Mouse (Mus musculus) cortical plate, adult 2 months (tissue): ENCODE data around the gene Tial1.

Source experiments
- CTCF ChIP-seq: fragments of 200-500 bp; IDR thresholded peaks from 2 replicates; pipeline ENCODE4 v1.5.1; 2011; ENCODE audit warnings: mild to moderate bottlenecking, control low read depth, low read length; ENCODE audit not compliant: insufficient read depth; ENCODE audit errors: extremely low read depth
- POLR2A ChIP-seq: fragments of 200-500 bp; IDR thresholded peaks from 2 replicates; pipeline ENCODE4 v1.6.1; 2011; ENCODE audit warnings: mild to moderate bottlenecking, low read length, control low read depth; ENCODE audit not compliant: insufficient read depth; ENCODE audit errors: extremely low read depth

DNA sequence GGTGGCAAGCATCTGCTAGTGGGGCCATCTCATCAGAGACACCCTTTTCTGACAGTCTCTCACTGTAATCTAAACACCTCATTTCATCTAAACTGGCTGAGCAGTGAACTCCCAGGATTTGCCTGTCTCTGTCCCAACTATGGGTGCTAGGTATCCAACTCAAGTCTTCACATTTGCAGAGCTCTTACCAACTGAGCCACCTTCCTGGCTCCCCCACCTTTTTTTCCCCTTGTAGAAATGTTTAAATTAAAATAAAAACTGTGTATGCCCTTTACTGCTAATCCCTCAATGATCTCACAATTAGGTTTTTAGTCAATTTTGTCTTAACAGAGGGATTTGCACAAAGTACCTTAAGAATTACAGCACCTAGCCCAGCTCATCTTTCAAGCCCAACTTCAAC lies 23.4 kb downstream of the Tial1 start:
- TF ChIP-seq CTCF: no peak
- no peak for TF ChIP-seq POLR2A
